Mouse (Mus musculus) adrenal gland, adult 2 months (tissue): Measurements from ENCODE around the gene Dlx5. TPM values are rescaled to one million over a fixed set of nuclear protein-coding genes. Genes with fewer than 3 reads are reported as not detected.
A peak's percentile ranks its signal among the peaks of the same experiment; 100 is the strongest.

Experiments
- DNase-seq: peaks from one replicate; pipeline ENCODE4 v3.0.0; 2021
- polyA plus RNA-seq: library from polyadenylated mRNA; depleted of rRNA; stranded (reverse); fragments of >200 nt; gene quantifications from 2 replicates; pipeline ENCODE4 v1.2.3, GENCODE M21; 2012
- total RNA-seq, 2 experiments: library from RNA; stranded (reverse); gene quantifications; 2 replicates each; pipeline ENCODE4 v1.2.3; 2021

The Dlx5 gene
- total and polyA plus RNA-seq, 3 experiments, result 0.30 to 0.35 (median 0.32) TPM

DNA sequence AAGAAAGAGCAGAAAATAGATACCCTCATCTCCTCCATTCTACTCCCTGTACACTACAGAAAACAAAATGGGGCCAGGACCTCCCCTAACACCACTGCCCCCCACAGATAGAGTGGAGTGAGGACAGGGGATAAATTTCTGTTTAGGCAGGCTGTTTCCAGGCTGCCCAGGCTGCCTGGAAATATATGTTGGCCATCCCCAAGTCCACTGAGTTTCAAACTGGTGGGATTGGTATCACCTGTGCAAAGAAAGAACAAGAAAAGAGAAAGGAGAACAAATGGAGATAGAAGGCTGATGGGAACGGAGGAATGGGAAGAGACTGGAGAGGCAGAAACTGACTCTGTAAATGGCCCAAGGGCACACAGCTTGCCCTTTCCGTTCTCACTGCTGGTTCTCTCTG, 5.7 kb downstream of the Dlx5 start:
- no peak for DNase-seq

DNA sequence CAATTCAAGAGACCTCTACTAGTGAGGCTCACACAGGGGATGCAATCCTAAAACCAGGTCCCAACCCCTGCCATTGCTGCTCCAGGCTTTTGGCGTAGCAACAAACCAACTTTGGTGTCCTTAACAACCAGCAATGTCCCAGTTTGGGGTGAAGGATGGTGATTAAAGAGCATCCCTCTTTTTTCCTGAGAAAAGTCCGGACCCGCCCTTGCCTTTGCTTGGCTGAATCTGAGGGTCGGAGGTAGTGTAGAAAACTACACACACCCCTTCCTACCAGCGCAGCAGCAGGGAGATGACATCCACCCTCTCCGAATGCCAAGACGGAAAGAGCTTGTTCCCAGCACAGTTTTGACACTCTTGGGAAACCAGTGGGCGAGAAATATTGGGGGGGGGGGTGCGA, 6.2 kb downstream of the Dlx5 start:
- no peak for DNase-seq

DNA sequence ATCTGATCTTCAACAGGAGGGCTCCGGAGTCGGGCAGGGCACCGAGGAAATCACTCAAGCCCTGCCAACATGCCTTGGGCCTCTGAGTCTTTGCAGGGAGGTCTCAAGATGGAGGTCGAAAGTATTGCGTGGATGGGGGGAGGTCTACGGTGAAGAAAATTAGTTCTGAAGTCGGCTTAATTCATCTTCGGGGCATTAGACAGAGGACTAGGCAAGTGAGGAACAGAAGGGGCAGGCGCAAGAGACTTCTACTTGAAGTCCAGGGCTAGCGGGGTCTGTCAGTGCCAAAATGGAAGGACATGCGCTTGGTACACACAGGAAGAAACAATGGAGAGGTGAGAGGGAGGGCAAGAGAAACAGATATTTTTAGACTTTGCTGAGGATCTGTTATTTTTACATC, 6.7 kb downstream of the Dlx5 start:
- no peak for DNase-seq

DNA sequence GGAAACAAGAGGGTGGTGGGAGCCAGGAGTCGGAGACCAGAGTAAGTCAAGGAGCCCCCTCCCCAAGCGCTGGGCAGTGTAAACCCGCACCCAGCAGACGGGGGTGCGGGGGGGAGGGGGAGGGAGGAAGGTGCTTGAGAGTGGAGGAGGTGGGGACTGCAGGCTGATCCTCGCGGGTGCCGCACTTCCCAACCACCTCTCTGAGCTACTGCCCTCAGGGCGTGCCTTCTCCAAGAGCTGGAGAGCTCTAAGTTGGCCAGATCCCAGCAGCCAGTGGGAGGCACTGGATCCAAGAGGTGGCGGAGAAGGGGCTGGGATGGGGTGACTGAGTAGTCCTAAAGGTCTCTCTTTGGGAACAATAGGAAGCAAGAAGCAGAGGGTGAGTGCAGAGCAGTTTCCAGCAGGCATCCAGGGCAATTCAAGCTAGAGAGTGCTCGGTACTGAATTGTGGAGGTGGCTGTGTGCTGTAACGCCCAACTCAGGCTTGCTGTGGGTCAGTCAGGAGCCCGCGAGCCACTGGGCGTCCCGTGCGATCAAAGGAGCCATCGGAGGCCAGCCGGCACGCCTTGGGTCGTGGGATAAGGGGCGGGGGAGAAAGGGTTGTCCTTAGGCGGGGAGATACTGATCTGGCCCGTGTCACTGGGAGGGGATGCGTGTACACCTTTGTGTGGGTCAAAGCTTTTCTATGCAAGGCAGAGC, 7.7 kb downstream of the Dlx5 start:
- no peak for DNase-seq

DNA sequence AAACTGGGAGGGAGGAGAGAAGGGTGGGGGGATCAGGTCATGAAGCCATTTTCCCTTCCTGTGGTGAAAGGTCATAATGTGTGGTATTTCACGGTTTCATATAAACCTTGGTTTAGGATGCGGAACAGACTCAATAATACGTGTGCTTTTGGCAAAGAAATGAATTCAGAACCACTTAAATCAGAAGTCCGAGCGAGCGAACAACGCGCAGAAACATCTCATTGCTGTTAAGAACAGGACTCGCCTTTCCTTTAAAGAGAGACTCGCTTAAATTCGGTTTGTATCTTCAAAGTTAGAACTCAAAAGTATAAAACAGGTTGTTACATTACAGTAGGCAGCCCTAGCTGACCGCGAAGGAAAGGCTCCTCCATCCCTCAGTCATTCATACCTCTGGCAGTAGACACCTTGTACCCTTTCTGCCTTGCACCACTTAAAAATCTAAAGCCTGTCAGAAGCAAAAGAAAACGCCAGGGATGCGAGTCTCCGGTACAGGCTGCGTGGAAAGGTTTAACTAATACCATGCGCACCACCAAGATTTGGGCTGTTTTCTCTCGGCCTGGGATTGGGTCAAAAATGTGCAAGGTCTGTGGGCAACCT, 8.3 kb downstream of the Dlx5 start:
- no peak for DNase-seq

DNA sequence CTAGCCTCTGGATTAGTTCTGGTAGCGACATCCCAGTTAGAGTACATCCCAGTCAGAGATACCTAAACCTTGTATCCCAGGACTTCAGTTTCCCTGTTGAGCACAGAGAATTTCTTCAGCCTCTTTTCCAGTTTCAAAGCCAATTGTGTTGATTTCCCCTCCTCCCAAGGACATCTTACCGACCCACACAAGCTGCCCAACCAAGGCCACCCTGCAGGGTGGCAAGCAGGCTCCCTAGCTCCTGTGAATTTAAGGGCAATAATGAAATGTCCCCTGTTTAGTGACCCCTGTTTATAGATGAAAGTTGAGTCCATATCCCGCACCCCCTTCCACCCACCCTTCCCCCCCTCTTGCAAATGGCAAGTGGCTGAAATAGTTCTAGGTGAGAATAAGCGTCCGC, 9.0 kb downstream of the Dlx5 start:
- no peak for DNase-seq

DNA sequence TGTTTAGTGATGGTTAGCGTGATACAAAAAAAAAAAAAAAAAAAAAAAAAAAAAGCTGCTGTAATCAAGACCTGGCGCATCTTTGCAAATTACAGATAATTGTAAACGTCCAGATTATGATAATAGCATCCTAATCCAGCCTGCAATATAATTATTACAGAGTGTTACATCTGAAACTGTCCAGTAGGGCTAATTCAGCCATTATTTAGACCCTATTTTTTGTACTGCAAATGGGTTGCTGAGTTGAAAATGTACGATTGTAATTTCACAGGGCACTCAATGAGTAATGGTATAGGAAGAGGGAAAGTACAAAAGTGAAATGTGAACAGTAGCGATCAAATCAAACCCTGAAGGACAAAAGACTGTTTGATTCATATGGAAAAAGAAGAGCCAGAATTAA, 10.2 kb downstream of the Dlx5 start:
- DNase-seq, result no peak

DNA sequence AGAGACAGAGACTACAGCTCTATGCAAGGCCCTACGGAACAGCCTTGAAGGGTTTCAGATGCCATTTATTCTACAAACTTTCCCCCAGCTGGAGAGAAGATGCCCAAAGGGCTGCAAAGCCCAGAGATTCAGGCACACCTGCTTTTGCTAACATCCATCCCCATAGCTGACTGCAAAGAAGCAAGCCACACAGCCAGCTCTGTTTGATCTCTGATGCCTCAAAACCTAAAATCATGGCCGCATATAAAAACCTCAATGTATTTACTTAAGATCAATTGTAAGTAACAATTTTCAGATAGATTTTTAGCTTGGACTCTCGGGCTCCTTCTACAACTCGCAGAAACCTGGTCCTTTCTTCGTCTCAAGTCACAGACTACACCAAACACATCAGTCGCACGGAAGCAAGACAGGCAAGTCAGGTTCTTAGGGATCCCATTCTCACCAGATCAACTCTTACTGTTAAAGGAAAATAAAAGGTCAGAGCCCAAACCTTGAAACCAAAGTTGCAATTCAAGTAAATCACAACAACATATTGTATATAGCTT, 10.9 kb downstream of the Dlx5 start:
- no peak for DNase-seq

DNA sequence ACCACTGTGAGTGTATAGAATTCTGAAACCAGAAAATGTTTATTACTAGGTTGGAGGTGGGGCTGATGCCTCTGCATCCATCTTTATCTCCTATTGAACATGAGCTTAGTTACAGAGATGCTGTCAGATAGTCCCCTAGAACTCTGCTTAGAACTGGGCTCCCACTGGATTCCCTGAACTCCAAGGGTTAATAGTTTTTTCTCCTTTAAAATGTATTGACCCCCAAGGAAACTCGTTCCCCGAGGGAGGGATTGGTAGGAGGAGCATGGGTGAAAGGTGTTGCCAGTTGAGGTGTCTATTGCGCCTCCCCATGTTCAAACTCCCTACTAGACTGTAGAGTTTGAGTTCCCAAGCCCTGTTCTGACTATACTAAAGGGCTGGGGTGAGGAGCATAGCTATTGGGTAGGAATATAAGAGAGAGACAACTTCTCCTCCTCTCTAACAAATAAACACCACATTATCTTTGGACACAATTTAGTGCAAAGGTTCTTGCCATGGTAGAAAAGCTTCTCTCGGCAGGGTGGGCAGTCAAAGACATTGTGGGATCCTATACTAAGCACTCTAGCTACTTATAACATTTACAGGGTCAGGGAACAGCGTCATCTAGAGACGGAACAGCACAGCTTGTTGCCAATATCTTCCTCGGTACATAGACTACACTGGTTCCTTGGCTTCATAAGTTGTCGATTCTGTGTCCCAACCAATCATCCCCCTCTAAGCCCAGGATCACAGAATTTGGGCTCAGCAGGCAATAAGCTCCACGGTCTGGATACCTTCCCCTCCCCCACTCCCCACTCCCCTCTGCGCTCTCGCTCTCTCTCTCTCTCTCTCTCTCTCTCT, 11.7 kb downstream of the Dlx5 start:
- no peak for DNase-seq

DNA sequence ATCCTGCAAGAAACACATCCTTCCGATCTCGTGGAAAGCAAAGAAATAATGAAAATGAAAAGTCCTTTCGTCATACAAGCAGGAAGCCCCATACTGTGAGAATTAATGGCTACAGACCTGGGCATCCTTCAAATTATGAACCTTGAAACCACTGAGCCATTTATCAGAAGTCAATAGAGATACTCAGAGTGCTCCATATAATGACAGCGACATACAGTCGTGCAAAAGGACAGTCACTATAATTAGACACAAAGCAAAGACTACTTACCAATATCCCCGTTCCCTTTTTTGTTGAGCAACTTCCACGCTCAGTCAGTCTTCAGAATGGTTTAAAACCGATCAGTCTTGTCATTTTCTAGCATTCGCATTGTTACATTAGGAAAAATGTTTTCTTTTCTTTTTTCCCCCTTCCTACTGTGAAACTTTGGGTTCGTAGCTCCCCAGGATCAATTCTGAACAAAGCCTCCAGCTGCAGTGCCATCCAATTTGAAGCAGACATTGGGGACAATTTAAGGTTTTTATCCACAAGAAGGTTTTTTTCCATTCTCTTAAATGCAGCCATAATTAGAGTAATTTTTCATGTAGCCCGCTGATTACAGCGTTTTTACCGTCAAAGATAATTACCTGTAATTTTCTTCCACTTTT, 12.7 kb downstream of the Dlx5 start:
- DNase-seq, result no peak

DNA sequence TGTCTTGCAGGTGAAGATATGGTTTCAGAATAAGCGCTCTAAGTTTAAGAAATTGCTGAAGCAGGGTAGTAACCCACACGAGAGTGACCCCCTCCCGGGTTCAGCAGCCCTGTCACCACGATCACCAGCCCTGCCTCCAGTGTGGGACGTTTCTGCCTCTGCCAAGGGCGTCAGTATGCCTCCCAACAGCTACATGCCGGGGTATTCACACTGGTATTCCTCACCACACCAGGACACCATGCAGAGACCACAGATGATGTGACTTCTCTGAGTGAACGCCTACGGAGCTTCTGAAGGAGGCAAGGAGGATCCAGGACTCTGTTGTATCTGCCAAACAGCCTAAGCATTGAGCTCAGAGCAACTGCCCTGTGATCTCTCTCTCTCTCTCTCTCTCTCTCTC, 14.9 kb downstream of the Dlx5 start:
- DNase-seq, result no peak

DNA sequence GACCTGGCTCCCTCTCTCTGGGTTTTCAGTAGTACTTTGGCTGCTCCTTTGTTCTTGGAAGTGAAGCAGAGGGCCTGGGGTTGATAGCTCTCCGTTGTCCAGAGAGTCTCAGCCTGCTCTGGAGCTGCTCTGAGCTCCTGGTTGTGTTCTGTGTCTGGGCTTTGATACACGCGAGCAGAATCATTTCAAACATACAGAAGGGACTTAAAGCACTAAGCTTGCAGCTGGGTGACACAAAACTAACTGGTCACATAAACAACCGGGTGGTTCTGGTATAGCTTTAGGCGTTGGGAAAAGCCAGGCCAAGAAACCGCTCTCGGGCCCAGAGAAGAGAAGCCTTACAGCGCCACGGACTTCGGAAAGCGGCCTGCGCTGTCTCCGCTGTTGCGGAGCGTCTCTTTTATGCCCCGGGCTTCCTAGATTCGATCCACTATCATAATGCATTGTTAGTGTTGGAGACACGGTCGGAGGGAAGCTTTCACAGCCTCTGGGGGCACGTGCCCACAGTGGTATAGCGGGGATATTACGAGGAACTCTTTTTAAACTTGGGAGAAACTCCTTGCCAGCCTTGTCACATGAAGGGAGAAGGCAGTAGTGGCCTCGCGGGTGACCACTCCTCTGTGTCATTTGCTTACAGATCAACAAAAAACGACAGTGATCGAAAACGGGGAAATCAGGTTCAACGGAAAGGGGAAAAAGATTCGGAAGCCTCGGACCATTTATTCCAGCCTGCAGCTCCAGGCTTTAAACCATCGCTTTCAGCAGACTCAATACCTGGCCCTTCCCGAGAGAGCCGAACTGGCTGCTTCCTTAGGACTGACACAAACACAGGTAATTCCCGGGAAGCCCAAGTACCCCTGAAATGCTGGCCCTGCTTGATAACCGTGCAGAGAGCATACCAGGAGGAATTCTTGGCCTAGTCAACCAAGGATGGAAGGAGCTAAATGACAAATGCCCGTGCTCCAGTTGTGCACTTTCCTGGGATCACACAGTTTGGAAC, 17.1 kb downstream of the Dlx5 start:
- no peak for DNase-seq

DNA sequence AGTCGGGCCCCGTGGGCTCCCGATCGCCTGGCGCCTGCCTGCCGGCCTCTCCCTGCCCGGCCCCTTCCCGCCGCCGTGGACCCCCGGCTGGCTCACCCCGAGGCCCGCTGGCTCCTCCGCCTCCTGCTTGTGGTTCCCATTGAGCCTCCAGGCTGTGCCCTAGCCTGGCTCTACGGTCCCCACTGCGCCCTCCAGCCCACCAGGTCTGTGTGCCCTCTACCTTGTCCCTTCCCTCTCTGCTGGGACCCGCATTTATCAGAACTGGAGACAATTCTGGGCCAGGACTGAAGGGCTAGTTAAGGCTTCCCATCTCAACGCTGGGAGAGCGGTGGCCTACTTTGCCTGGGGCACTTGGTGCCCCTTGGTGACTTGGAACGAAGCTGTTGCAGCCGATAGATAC, 17.9 kb downstream of the Dlx5 start:
- no peak for DNase-seq

DNA sequence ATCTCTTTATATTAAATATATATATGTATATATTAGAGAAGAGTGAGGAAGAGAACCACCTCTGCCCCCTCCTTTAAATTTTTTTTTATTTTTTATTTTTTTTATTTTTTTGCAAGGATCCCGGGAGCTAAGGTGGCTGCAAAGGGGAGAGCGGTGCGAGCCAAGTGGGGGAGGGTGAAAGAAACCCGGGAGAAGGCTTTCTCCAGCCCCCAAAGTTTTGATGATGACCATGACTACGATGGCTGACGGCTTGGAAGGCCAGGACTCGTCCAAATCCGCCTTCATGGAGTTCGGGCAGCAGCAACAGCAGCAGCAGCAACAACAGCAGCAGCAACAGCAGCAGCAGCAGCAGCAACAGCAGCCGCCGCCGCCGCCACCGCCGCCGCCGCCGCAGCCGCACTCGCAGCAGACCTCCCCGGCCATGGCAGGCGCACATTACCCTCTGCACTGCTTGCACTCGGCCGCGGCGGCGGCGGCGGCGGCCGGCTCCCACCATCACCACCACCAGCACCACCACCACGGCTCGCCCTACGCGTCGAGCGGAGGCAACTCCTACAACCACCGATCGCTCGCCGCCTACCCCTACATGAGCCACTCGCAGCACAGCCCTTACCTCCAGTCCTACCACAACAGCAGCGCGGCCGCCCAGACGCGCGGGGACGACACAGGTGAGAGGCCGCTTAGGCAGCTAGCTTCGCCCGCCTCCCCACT, 18.6 kb downstream of the Dlx5 start, which contains the start of gene Dlx6:
Gene Dlx6 (plus strand): TSS at position 175 of the 711 bp plus-strand sequence.
- peak; percentile 42 for DNase-seq

DNA sequence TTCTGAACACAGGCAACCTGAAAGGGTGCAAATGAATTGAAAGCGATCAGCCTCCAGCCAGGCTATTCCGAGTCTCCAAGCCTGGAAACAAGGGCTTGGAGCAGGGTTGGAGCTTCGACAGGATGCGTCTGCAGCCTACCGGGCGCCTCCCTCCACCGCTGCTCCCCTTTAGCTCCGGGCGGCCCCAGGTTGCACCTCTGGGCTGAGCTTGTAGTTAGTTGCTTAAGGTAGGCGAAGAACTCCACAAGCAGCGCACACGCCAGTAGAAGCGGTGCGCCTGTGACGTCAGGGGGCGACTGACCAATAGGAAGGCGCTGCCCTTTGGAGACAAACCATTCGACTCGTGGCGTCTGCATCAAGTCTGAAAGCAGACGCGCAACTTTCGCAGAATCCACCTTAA, 19.3 kb downstream of the Dlx5 start:
- DNase-seq, result peak; percentile 65

DNA sequence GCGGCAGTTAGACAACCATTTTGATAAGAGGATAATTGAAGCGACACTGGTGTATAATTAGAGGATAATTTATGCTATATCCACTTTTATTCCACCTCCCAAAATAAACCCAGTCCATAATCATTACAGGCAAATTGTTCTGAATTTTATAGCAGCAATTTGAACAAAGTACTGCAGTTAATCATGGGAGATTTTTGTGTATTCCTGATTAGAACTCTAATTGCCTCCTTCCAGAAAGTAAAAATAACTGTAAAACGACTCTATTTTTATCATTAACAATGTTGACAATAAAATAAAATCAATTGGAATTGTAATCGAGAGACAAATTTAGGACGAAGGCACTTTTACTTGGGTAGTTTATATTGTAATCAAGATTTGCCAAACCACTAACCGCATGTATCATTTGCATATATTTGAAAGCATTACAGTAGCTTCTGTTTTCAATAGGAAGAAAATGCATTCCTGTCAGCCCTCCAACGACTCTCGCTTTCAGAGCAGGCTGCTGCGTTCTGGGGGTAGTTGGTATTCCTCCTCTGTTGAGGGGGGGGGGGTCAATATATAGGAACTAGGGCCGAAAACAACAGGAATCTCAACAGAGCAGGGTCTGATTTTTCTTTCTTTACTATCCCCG, 20.0 kb downstream of the Dlx5 start:
- DNase-seq, result no peak

DNA sequence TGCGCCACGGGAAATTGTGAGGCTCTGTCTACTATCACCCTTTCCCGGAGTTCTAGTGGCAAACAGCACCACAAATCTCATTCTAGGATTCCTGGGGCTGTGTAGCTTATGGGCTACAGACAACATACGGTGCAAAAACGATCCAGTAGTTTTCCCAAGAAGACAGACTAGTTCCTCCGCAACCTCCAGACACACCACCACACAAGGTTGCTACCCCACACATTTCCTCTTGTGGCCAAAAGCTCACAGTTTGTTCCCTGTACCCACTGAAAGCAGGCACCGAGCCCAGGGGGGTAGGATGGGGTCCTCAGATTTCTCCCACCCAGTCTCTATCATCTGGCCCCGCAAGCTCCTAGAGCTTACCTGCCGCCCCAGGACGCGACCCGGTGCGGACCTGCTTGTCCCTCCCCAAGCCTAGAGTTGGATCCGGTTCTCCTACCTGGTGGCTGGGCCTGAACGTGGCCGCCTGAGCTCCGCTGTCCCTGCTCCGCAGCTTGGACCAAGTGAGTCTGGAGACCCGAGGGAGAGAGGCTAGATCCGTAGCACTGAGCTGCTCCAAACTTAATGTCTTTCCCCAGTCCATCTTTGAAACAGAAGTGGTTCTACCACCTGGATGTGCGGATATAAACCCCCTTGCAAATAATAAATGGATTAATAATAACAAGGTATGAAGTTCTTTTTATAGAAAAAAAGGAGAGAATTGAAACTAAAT, 20.6 kb downstream of the Dlx5 start:
- no peak for DNase-seq

DNA sequence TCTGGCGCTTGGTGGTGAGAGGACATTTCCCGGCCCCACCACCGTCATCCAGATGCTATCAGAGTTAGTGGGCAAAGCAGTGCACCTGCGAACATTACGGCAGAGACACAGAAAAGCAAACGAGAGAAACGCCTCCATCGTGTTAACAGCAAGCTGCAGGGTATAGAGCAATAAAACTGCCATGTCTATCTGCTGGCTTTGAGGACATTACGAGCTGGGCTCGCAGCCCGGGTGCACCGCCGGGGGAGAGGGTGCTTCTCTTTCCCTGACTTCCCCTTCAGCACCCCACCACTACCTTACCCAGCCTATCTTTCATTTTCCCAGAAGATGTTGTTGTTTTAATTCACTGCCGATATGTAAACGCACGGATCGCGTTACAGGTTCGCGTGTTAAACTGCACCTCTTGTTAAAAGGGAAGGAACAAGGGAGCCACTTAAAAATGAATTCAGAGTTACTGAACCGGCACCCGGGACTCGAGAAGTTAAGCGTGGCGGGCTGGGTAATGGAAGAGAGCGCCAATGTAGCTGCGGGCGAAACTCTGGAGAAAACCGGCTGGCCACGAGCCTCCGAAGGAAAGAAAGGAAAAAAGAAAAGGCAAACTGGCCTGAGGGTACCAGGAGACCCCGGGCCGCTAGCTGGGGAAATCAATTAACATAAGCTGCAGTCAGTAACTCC, 21.3 kb downstream of the Dlx5 start:
- no peak for DNase-seq

DNA sequence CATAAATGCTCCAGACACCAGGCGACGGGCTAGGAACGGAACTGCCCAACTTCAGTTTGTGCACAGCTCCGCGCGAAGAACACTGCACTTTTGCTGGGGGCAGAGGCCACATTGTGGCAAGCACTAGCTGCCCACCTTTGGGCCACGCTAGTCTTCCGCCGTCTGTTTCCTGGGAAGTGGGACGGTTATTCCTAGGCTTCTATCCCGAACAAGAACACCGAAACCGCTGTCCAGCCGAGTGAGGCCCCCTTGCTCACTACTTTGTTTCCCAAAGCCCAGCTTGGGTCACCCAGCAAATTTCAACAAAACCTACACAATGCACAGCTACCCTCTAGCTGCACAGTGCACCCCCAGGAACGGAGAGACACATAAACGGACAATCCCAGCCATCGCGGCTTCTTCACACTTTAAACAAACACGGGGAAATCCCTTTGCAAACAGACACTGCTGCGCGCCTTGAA, 21.9 kb downstream of the Dlx5 start:
- DNase-seq, result no peak
